Mouse (Mus musculus) midbrain, embryonic 14.5 days (tissue): ENCODE measurements around the gene Mpc2. TPM values are rescaled to one million over a fixed set of nuclear protein-coding genes. Genes with fewer than 3 reads are reported as not detected.

Experiments used
- polyA plus RNA-seq: library from polyadenylated mRNA; unstranded; fragments of >200 nt; fragmentation: Nextera tagmentation; extraction: Ambion mirVana; gene quantifications from 2 replicates; pipeline ENCODE4 v1.2.1, GENCODE M21; 2014

The Mpc2 gene
- polyA plus RNA-seq, 1 experiment from 2014 or later, result 208 TPM

Other genes with a start within 250 kb of the Mpc2 start
- 145 and 150 TPM in 2 replicates for gene Tiprl, start 223.6 kb upstream of the Mpc2 start, polyA plus RNA-seq
- 6.2 and 7.5 TPM in 2 replicates for gene Gpr161, start 164.8 kb upstream of the Mpc2 start, polyA plus RNA-seq
- 14.9 and 18.5 TPM in 2 replicates for gene Dcaf6, start 162 bp upstream of the Mpc2 start, polyA plus RNA-seq
- 0.13 and 0.57 TPM in 2 replicates for gene Adcy10, start 24.5 kb downstream of the Mpc2 start, polyA plus RNA-seq
- 138 and 159 TPM in 2 replicates for gene Mpzl1, start 173.9 kb downstream of the Mpc2 start, polyA plus RNA-seq
- gene Rcsd1, start 249.1 kb downstream of the Mpc2 start, polyA plus RNA-seq, result 2.5 and 4.7 TPM in 2 replicates